Mouse (Mus musculus) ovary, postnatal 10 days (tissue): ENCODE data around the gene Gck.

Experiments used
- DNase-seq: peaks from one replicate; pipeline ENCODE4 v3.0.0; 2022; ENCODE audit warnings: low spot score

Gene Gck

GRCm38 (mm10) chr11:5877421-5877820 lies 72.5 kb downstream of the Gck start:
- no peak for DNase-seq

- no peak for DNase-seq
These were observed 76.7 kb downstream of the Gck start for GRCm38 (mm10) chr11:5873192-5873591.

- no peak for DNase-seq
These were observed 77.2 kb downstream of the Gck start for GRCm38 (mm10) chr11:5872707-5873106.

GRCm38 (mm10) chr11:5870069-5870468 lies 79.8 kb downstream of the Gck start:
- no peak for DNase-seq

- DNase-seq: no peak
These were observed 80.5 kb downstream of the Gck start for GRCm38 (mm10) chr11:5869331-5869730.

GRCm38 (mm10) chr11:5868324-5868723 lies 81.6 kb downstream of the Gck start:
- no peak for DNase-seq

- DNase-seq: no peak
These were observed 82.7 kb downstream of the Gck start for GRCm38 (mm10) chr11:5867196-5867595.

- DNase-seq: no peak
These were observed 87.3 kb downstream of the Gck start for GRCm38 (mm10) chr11:5862394-5863105.

GRCm38 (mm10) chr11:5861678-5862393 lies 88.0 kb downstream of the Gck start, which contains the start of gene Aebp1:
Gene Aebp1, plus strand, starts transcription at chr11:5861947.
- DNase-seq: peak; percentile 56

- no peak for DNase-seq
These were observed 89.2 kb downstream of the Gck start for GRCm38 (mm10) chr11:5860639-5861038.

- no peak for DNase-seq
These were observed 89.9 kb downstream of the Gck start for GRCm38 (mm10) chr11:5859883-5860550.

- no peak for DNase-seq
These were observed 91.2 kb downstream of the Gck start for GRCm38 (mm10) chr11:5858723-5859122.

- DNase-seq: no peak
These were observed 93.3 kb downstream of the Gck start for GRCm38 (mm10) chr11:5856479-5857130.

- DNase-seq: no peak
These were observed 94.0 kb downstream of the Gck start for GRCm38 (mm10) chr11:5855902-5856301.

- DNase-seq: no peak
These were observed 94.4 kb downstream of the Gck start for GRCm38 (mm10) chr11:5855481-5855880.

- DNase-seq: no peak
These were observed 97.6 kb downstream of the Gck start for GRCm38 (mm10) chr11:5852314-5852713.

- no peak for DNase-seq
These were observed 98.7 kb downstream of the Gck start for GRCm38 (mm10) chr11:5851021-5851736.
